Mouse (Mus musculus): ENCODE measurements around the gene Eya4. TPM values are rescaled to one million over a fixed set of nuclear protein-coding genes. Genes with fewer than 3 reads are reported as not detected.

The Eya4 gene
- total and polyA plus RNA-seq, 2 experiments from 2014 or later = 0.48 to 0.95 TPM

- Histone ChIP-seq H3K9me3 (ENCODE audit: low read length) (no peaks in the 10 kb centered on the region), H3K9ac (no peak overlapping the region), H3K27me3 (ENCODE audit: insufficient read depth, low read length) (no peaks in the 10 kb centered on the region), H3K4me2 (ENCODE audit: low read depth) (no peak overlapping the region), H3K4me1 (ENCODE audit: insufficient read depth) (no peaks in the 10 kb centered on the region), H3K36me3 (ENCODE audit: insufficient read depth) (no peaks in the 10 kb centered on the region), H3K4me3 (ENCODE audit: low read depth, low read length) (no peak overlapping the region), H3K27ac (ENCODE audit: low read depth, low read length) (no peak overlapping the region)
- ATAC-seq (no peak), DNase-seq (no peak)
- no peak for TF ChIP-seq CTCF (IDR thresholded peaks at IDR 0.05; ENCODE audit: low read depth)
- 83% methylated on average over 7 of the region's 7 CpGs for WGBS
These were observed 258.1 kb downstream of the Eya4 start for GRCm38 (mm10) chr10:23092517-23092916.

GRCm38 (mm10) chr10:23091552-23091951, 259.0 kb downstream of the Eya4 start:
- Histone ChIP-seq H3K36me3 (ENCODE audit: insufficient read depth) (no peaks in the 10 kb centered on the region), H3K4me3 (ENCODE audit: low read depth, low read length) (no peak overlapping the region), H3K4me2 (ENCODE audit: low read depth) (no peak overlapping the region), H3K9me3 (ENCODE audit: low read length) (no peaks in the 10 kb centered on the region), H3K4me1 (ENCODE audit: insufficient read depth) (no peaks in the 10 kb centered on the region), H3K9ac (no peak overlapping the region), H3K27me3 (ENCODE audit: insufficient read depth, low read length) (no peaks in the 10 kb centered on the region), H3K27ac (ENCODE audit: low read depth, low read length) (no peak overlapping the region)
- no peak for DNase-seq
- no peak for ATAC-seq
- TF ChIP-seq CTCF (IDR thresholded peaks at IDR 0.05; ENCODE audit: low read depth) = no peak
- WGBS = 51% methylated on average over 3 of the region's 3 CpGs

- Histone ChIP-seq H3K27ac (ENCODE audit: low read depth, low read length) (no peak overlapping the region), H3K9me3 (ENCODE audit: low read length) (no peaks in the 10 kb centered on the region), H3K27me3 (ENCODE audit: insufficient read depth, low read length) (no peaks in the 10 kb centered on the region), H3K4me1 (ENCODE audit: insufficient read depth) (no peaks in the 10 kb centered on the region), H3K4me3 (ENCODE audit: low read depth, low read length) (no peak overlapping the region), H3K36me3 (ENCODE audit: insufficient read depth) (no peaks in the 10 kb centered on the region), H3K4me2 (ENCODE audit: low read depth) (no peak overlapping the region), H3K9ac (no peak overlapping the region)
- DNase-seq (no peak), ATAC-seq (peak; percentile 61)
- no peak for TF ChIP-seq CTCF (IDR thresholded peaks at IDR 0.05; ENCODE audit: low read depth)
- 91% methylated on average over 1 of the region's 1 CpGs for WGBS
These were observed 260.3 kb downstream of the Eya4 start for GRCm38 (mm10) chr10:23090323-23090722.

- WGBS = 92% methylated on average over 6 of the region's 6 CpGs
- TF ChIP-seq CTCF (IDR thresholded peaks at IDR 0.05; ENCODE audit: low read depth) = no peak
These were observed 261.3 kb downstream of the Eya4 start for GRCm38 (mm10) chr10:23089271-23089670.

GRCm38 (mm10) chr10:23088764-23089163, 261.8 kb downstream of the Eya4 start:
- Histone ChIP-seq H3K4me1 (ENCODE audit: insufficient read depth) (no peaks in the 10 kb centered on the region), H3K36me3 (ENCODE audit: insufficient read depth) (no peaks in the 10 kb centered on the region), H3K27me3 (ENCODE audit: insufficient read depth, low read length) (no peaks in the 10 kb centered on the region), H3K9me3 (ENCODE audit: low read length) (no peaks in the 10 kb centered on the region), H3K9ac (no peak overlapping the region), H3K27ac (ENCODE audit: low read depth, low read length) (no peak overlapping the region), H3K4me2 (ENCODE audit: low read depth) (no peak overlapping the region), H3K4me3 (ENCODE audit: low read depth, low read length) (no peak overlapping the region)
- DNase-seq = no peak
- ATAC-seq = no peak
- 72% methylated on average over 3 of the region's 3 CpGs for WGBS
- TF ChIP-seq CTCF (IDR thresholded peaks at IDR 0.05; ENCODE audit: low read depth) = no peak

More at GRCm38 (mm10) chr10:23089271-23089670, 261.3 kb downstream of the Eya4 start:
- no peak overlapping the region for H3K9ac ChIP-seq
- DNase-seq (no peak), ATAC-seq (no peak)
- no peaks in the 10 kb centered on the region for H3K36me3 ChIP-seq (ENCODE audit: insufficient read depth)
- H3K27ac ChIP-seq (ENCODE audit: low read depth, low read length) = no peak overlapping the region
- H3K4me2 ChIP-seq (ENCODE audit: low read depth) = no peak overlapping the region
- no peaks in the 10 kb centered on the region for H3K9me3 ChIP-seq (ENCODE audit: low read length)
- H3K27me3 ChIP-seq (ENCODE audit: insufficient read depth, low read length) = no peaks in the 10 kb centered on the region
- H3K4me3 ChIP-seq (ENCODE audit: low read depth, low read length) = no peak overlapping the region
- H3K4me1 ChIP-seq (ENCODE audit: insufficient read depth) = no peaks in the 10 kb centered on the region

- H3K27ac ChIP-seq (ENCODE audit: low read depth, low read length) = no peak overlapping the region
These were observed 264.0 kb downstream of the Eya4 start for GRCm38 (mm10) chr10:23086352-23087215.

GRCm38 (mm10) chr10:23081548-23081828, 269.1 kb downstream of the Eya4 start:
- DNase-seq = no peak
- Histone ChIP-seq H3K36me3 (ENCODE audit: insufficient read depth) (no peaks in the 10 kb centered on the region), H3K27ac (ENCODE audit: low read depth, low read length) (no peak overlapping the region), H3K4me3 (ENCODE audit: low read depth, low read length) (no peak overlapping the region), H3K4me1 (ENCODE audit: insufficient read depth) (no peaks in the 10 kb centered on the region), H3K27me3 (ENCODE audit: insufficient read depth, low read length) (no peaks in the 10 kb centered on the region), H3K4me2 (ENCODE audit: low read depth) (no peak overlapping the region), H3K9me3 (ENCODE audit: low read length) (no peaks in the 10 kb centered on the region), H3K9ac (no peak overlapping the region)
- no peak for TF ChIP-seq CTCF (IDR thresholded peaks at IDR 0.05; ENCODE audit: low read depth)
- ATAC-seq = no peak
- WGBS = 35% methylated on average over 4 of the region's 4 CpGs

More at GRCm38 (mm10) chr10:23086352-23087215, 264.0 kb downstream of the Eya4 start:
- no peak overlapping the region for H3K4me2 ChIP-seq (ENCODE audit: low read depth)
- H3K9ac ChIP-seq = no peak overlapping the region
- no peaks in the 10 kb centered on the region for H3K4me1 ChIP-seq (ENCODE audit: insufficient read depth)
- no peaks in the 10 kb centered on the region for H3K36me3 ChIP-seq (ENCODE audit: insufficient read depth)
- no peak overlapping the region for H3K4me3 ChIP-seq (ENCODE audit: low read depth, low read length)
- peak; percentile 71 for ATAC-seq
- peak; percentile 85 for DNase-seq
- H3K27me3 ChIP-seq (ENCODE audit: insufficient read depth, low read length) = no peaks in the 10 kb centered on the region
- peak; percentile 79 for TF ChIP-seq CTCF (IDR thresholded peaks at IDR 0.05; ENCODE audit: low read depth)
- H3K9me3 ChIP-seq (ENCODE audit: low read length) = no peaks in the 10 kb centered on the region
- WGBS = 66% methylated on average over 21 of the region's 21 CpGs

All from forebrain, postnatal 0 days (tissue).